Mouse (Mus musculus) gastrocnemius, postnatal 14 days (tissue): ENCODE measurements around the gene Rps4x. TPM values are rescaled to one million over a fixed set of nuclear protein-coding genes. Genes with fewer than 3 reads are reported as not detected.

ENCODE experiments used
- DNase-seq: peaks from one replicate; pipeline ENCODE4 v3.0.0; 2021; ENCODE audit warnings: mixed read lengths
- intact Hi-C: fragments of 180-260 bp; cut with DNase I; formaldehyde crosslinking; loops from one replicate; pipeline ENCODE4 v1.15.1; 2025; ENCODE audit warnings: low total_unique reads
- total RNA-seq, 2 experiments: library from RNA; stranded (reverse); gene quantifications; 2 replicates each; pipeline ENCODE4 v1.2.3; 2021

Gene Rps4x
- total RNA-seq, 2 experiments from 2014 or later, result 766 to 779 TPM

GRCm38 (mm10) chrX:102141157-102141556 is 48.0 kb downstream of the Rps4x start:
- no peak for DNase-seq
- intact Hi-C loops, result no loop called here

Other genes with a start within 250 kb of the Rps4x start
- gene Rtl5, start 118.1 kb downstream of the Rps4x start, total RNA-seq, result 1 to 10 TPM; 1.2 to 2.0 TPM
- gene Pin4, start 69.9 kb downstream of the Rps4x start, total RNA-seq, result 10 to 100 TPM; 23.9 to 28.3 TPM
- under 1 TPM; 0.69 to 0.88 TPM for gene Ercc6l, start 32.3 kb downstream of the Rps4x start, total RNA-seq
- 1 to 10 TPM; 2.1 to 2.5 TPM for gene Cited1, start 62.8 kb upstream of the Rps4x start, total RNA-seq